ENCODE assay signal across 25 mouse cellular contexts in the genomic region with DNA sequence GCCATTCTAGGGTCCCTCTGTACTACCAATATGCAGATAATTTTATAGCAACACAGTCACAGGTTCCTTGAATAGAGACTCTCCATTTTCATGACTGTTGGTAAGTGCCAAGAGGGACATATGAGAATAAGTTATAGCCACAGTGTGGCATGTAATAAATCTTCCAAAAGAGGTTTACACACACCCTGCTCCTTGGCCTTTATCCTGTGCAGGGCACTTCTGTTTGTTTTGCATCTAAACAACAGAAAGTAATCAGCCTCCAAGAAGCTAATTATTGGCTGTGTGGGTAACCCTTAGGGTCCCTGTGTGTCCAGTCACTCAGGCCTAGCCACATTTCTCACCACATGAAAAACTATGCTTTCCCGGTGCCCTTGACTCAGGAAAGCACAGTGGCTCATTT.
"Had no signal": no experiment of that assay in that cellular context is flagged by ENCODE, and none has a peak within 500 bp of the region (broad histone marks: within the 10 kb centered on the region; RNA-seq: fewer than 3 reads in every experiment).

No protein-coding gene starts in this region.

- H3K36me3 ChIP-seq: heart, embryonic 10.5 days; heart, embryonic 12.5 days; hindbrain, embryonic 10.5 days; hindbrain, embryonic 12.5 days; intestine, embryonic 15.5 days; limb, embryonic 10.5 days; limb, embryonic 12.5 days; liver, embryonic 13.5 days had no signal

- DNase-seq: gastrocnemius, adult 2 months; gastrocnemius, postnatal 10 days; gastrocnemius, postnatal 25 days; heart, adult 18-20 months; heart, postnatal 10 days; heart, postnatal 4 days; kidney, adult 18-20 months; kidney, adult 9 months; kidney, postnatal 4 days; liver; liver, embryonic 13.5 days had no signal

- H3K4me1 ChIP-seq: heart, embryonic 10.5 days; heart, embryonic 12.5 days; hindbrain, embryonic 10.5 days; hindbrain, embryonic 12.5 days; intestine, embryonic 15.5 days; limb, embryonic 12.5 days; liver, embryonic 13.5 days had no signal

- H3K9me3 ChIP-seq: heart, embryonic 10.5 days; heart, embryonic 12.5 days; hindbrain, embryonic 10.5 days; hindbrain, embryonic 12.5 days; intestine, embryonic 15.5 days; limb, embryonic 10.5 days; limb, embryonic 12.5 days; liver, embryonic 13.5 days had no signal

- ATAC-seq: hindbrain, embryonic 16.5 days; inflammation-experienced regulatory T-cells, adult 6 months; intestine, embryonic 15.5 days; intestine, postnatal 0 days had no signal

- H3K27ac ChIP-seq: gastrocnemius, adult 2 months; heart, embryonic 10.5 days; hindbrain, embryonic 10.5 days; hindbrain, embryonic 12.5 days; hindbrain, embryonic 14.5 days; intestine, embryonic 15.5 days; layer of hippocampus, adult 2 months; left cerebral cortex, adult 2 months; limb, embryonic 10.5 days; limb, embryonic 12.5 days; liver, embryonic 13.5 days had no signal

- H3K27me3 ChIP-seq: heart, embryonic 12.5 days; hindbrain, embryonic 12.5 days; intestine, embryonic 15.5 days; liver, embryonic 13.5 days had no signal

- H3K9ac ChIP-seq: heart, embryonic 12.5 days; hindbrain, embryonic 12.5 days; hindbrain, embryonic 14.5 days; intestine, embryonic 15.5 days; limb, embryonic 12.5 days; liver, embryonic 13.5 days had no signal

- H3K4me2 ChIP-seq: heart, embryonic 12.5 days; hindbrain, embryonic 12.5 days; hindbrain, embryonic 14.5 days; intestine, embryonic 15.5 days; limb, embryonic 12.5 days; liver, embryonic 11.5 days; liver, embryonic 13.5 days had no signal

- H3K4me3 ChIP-seq: gastrocnemius, adult 2 months; heart, embryonic 10.5 days; heart, embryonic 12.5 days; hindbrain, embryonic 10.5 days; hindbrain, embryonic 12.5 days; intestine, embryonic 15.5 days; layer of hippocampus, adult 2 months; left cerebral cortex, adult 2 months; limb, embryonic 10.5 days; limb, embryonic 12.5 days; liver, embryonic 13.5 days had no signal
